Mouse (Mus musculus): Measurements from ENCODE around the gene Tmem204. TPM values are rescaled to one million over a fixed set of nuclear protein-coding genes. Genes with fewer than 3 reads are reported as not detected.

The Tmem204 gene
- polyA plus RNA-seq, 1 experiment from 2014 or later = 18.4 TPM

GRCm38 (mm10) chr17:25096221-25096620, 12.8 kb upstream of the Tmem204 start:
- Histone ChIP-seq H3K4me2 (replicated peaks; ENCODE audit: low read depth, low read length) (no peak overlapping the region), H3K27me3 (ENCODE audit: control insufficient read depth, insufficient read depth, low read length) (no peaks in the 10 kb centered on the region), H3K36me3 (ENCODE audit: control insufficient read depth, insufficient read depth, low read length) (peaks cover 40% of the 10 kb centered on the region), H3K9ac (ENCODE audit: low read depth, low read length) (no peak overlapping the region), H3K27ac (ENCODE audit: low read depth, low read length) (no peak overlapping the region), H3K4me1 (ENCODE audit: control insufficient read depth, insufficient read depth, low read length) (no peaks in the 10 kb centered on the region), H3K4me3 (ENCODE audit: low read length) (no peak overlapping the region), H3K9me3 (ENCODE audit: control insufficient read depth, low read length) (no peaks in the 10 kb centered on the region)
- ATAC-seq (ENCODE audit: low FRiP score, low TSS enrichment) = no peak
- WGBS = 95% methylated on average over 2 of the region's 2 CpGs

- no peak overlapping the region for H3K27ac ChIP-seq (ENCODE audit: low read depth, low read length)
- no peak overlapping the region for H3K9ac ChIP-seq (ENCODE audit: low read depth, low read length)
- H3K4me3 ChIP-seq (ENCODE audit: low read length) = no peak overlapping the region
- ATAC-seq (ENCODE audit: low FRiP score, low TSS enrichment) = no peak
- H3K36me3 ChIP-seq (ENCODE audit: control insufficient read depth, insufficient read depth, low read length) = peaks cover 10% of the 10 kb centered on the region; the same call in 1 of the 2 replicates
- no peaks in the 10 kb centered on the region for H3K4me1 ChIP-seq (ENCODE audit: control insufficient read depth, insufficient read depth, low read length)
- no peak overlapping the region for H3K4me2 ChIP-seq (replicated peaks; ENCODE audit: low read depth, low read length)
- no peaks in the 10 kb centered on the region for H3K27me3 ChIP-seq (ENCODE audit: control insufficient read depth, insufficient read depth, low read length)
- 95% methylated on average over 10 of the region's 10 CpGs for WGBS
- no peaks in the 10 kb centered on the region for H3K9me3 ChIP-seq (ENCODE audit: control insufficient read depth, low read length)
These were observed 7.1 kb upstream of the Tmem204 start for GRCm38 (mm10) chr17:25090450-25090849.

GRCm38 (mm10) chr17:25089158-25089557, 5.8 kb upstream of the Tmem204 start:
- 94% methylated on average over 10 of the region's 10 CpGs for WGBS
- no peak for ATAC-seq (ENCODE audit: low FRiP score, low TSS enrichment)
- no peaks in the 10 kb centered on the region for H3K27me3 ChIP-seq (ENCODE audit: control insufficient read depth, insufficient read depth, low read length)
- no peaks in the 10 kb centered on the region for H3K9me3 ChIP-seq (ENCODE audit: control insufficient read depth, low read length)
- 0 out of 2 replicates have a peak, but pooled peaks cover 4% of the 10 kb centered on the region for H3K4me1 ChIP-seq (ENCODE audit: control insufficient read depth, insufficient read depth, low read length)
- peaks cover 10% of the 10 kb centered on the region; the same call in 1 of the 2 replicates for H3K36me3 ChIP-seq (ENCODE audit: control insufficient read depth, insufficient read depth, low read length)
- H3K9ac ChIP-seq (ENCODE audit: low read depth, low read length) = no peak overlapping the region
- H3K4me2 ChIP-seq (replicated peaks; ENCODE audit: low read depth, low read length) = no peak overlapping the region
- no peak overlapping the region for H3K4me3 ChIP-seq (ENCODE audit: low read length)
- no peak overlapping the region for H3K27ac ChIP-seq (ENCODE audit: low read depth, low read length)

GRCm38 (mm10) chr17:25086724-25087123, 3.3 kb upstream of the Tmem204 start:
- 90% methylated on average over 7 of the region's 7 CpGs for WGBS
- Histone ChIP-seq H3K4me1 (ENCODE audit: control insufficient read depth, insufficient read depth, low read length) (peaks cover 18% of the 10 kb centered on the region; the same call in 1 of the 2 replicates), H3K36me3 (ENCODE audit: control insufficient read depth, insufficient read depth, low read length) (peaks cover 8% of the 10 kb centered on the region; the same call in 1 of the 2 replicates), H3K4me2 (replicated peaks; ENCODE audit: low read depth, low read length) (no peak overlapping the region), H3K27me3 (ENCODE audit: control insufficient read depth, insufficient read depth, low read length) (no peaks in the 10 kb centered on the region), H3K27ac (ENCODE audit: low read depth, low read length) (no peak overlapping the region), H3K4me3 (ENCODE audit: low read length) (no peak overlapping the region), H3K9me3 (ENCODE audit: control insufficient read depth, low read length) (no peaks in the 10 kb centered on the region), H3K9ac (ENCODE audit: low read depth, low read length) (no peak overlapping the region)
- ATAC-seq (ENCODE audit: low FRiP score, low TSS enrichment) = no peak

- no peak overlapping the region for H3K9ac ChIP-seq (ENCODE audit: low read depth, low read length)
- no peak overlapping the region for H3K4me3 ChIP-seq (ENCODE audit: low read length)
- H3K4me2 ChIP-seq (replicated peaks; ENCODE audit: low read depth, low read length) = no peak overlapping the region
- no peak overlapping the region; the same call in 1 of the 2 replicates for H3K27ac ChIP-seq (ENCODE audit: low read depth, low read length)
- no peak for ATAC-seq (ENCODE audit: low FRiP score, low TSS enrichment)
- 0 out of 2 replicates have a peak, but pooled peaks cover 5% of the 10 kb centered on the region for H3K36me3 ChIP-seq (ENCODE audit: control insufficient read depth, insufficient read depth, low read length)
- no peaks in the 10 kb centered on the region for H3K27me3 ChIP-seq (ENCODE audit: control insufficient read depth, insufficient read depth, low read length)
- no peaks in the 10 kb centered on the region for H3K9me3 ChIP-seq (ENCODE audit: control insufficient read depth, low read length)
- 63% methylated on average over 13 of the region's 13 CpGs for WGBS
- peaks cover 27% of the 10 kb centered on the region for H3K4me1 ChIP-seq (ENCODE audit: control insufficient read depth, insufficient read depth, low read length)
These were observed 1.5 kb upstream of the Tmem204 start for GRCm38 (mm10) chr17:25084835-25085385.

- no peak overlapping the region for H3K4me3 ChIP-seq (ENCODE audit: low read length)
- no peaks in the 10 kb centered on the region for H3K27me3 ChIP-seq (ENCODE audit: control insufficient read depth, insufficient read depth, low read length)
- H3K4me1 ChIP-seq (ENCODE audit: control insufficient read depth, insufficient read depth, low read length) = peaks cover 27% of the 10 kb centered on the region
- H3K9me3 ChIP-seq (ENCODE audit: control insufficient read depth, low read length) = no peaks in the 10 kb centered on the region
- peak overlapping the region; percentile 12; the same call in 1 of the 2 replicates for H3K9ac ChIP-seq (ENCODE audit: low read depth, low read length)
- no peaks in the 10 kb centered on the region for H3K36me3 ChIP-seq (ENCODE audit: control insufficient read depth, insufficient read depth, low read length)
- no peak overlapping the region for H3K4me2 ChIP-seq (replicated peaks; ENCODE audit: low read depth, low read length)
- H3K27ac ChIP-seq (ENCODE audit: low read depth, low read length) = peak overlapping the region; percentile 93
- 33% methylated on average over 3 of the region's 3 CpGs for WGBS
- peak; percentile 3; the same call in 1 of the 2 replicates for ATAC-seq (ENCODE audit: low FRiP score, low TSS enrichment)
These were observed 504 bp downstream of the Tmem204 start for GRCm38 (mm10) chr17:25082887-25083286.

- H3K4me1 ChIP-seq (ENCODE audit: control insufficient read depth, insufficient read depth, low read length) = peaks cover 27% of the 10 kb centered on the region
- WGBS = 52% methylated on average over 14 of the region's 14 CpGs
- H3K9ac ChIP-seq (ENCODE audit: low read depth, low read length) = 0 out of 2 replicates have a peak overlapping the region, but pooled peaks have one; percentile 12
These were observed 1.1 kb downstream of the Tmem204 start for GRCm38 (mm10) chr17:25082081-25082847.

GRCm38 (mm10) chr17:25080960-25081381, 2.4 kb downstream of the Tmem204 start:
- Histone ChIP-seq H3K9ac (ENCODE audit: low read depth, low read length) (peak overlapping the region; percentile 47; the same call in 1 of the 2 replicates), H3K27ac (ENCODE audit: low read depth, low read length) (peak overlapping the region; percentile 93), H3K27me3 (ENCODE audit: control insufficient read depth, insufficient read depth, low read length) (no peaks in the 10 kb centered on the region), H3K4me3 (ENCODE audit: low read length) (peak overlapping the region; percentile 29), H3K4me2 (replicated peaks; ENCODE audit: low read depth, low read length) (peak overlapping the region; percentile 15; the same call in 1 of the 2 replicates), H3K9me3 (ENCODE audit: control insufficient read depth, low read length) (no peaks in the 10 kb centered on the region), H3K4me1 (ENCODE audit: control insufficient read depth, insufficient read depth, low read length) (peaks cover 27% of the 10 kb centered on the region), H3K36me3 (ENCODE audit: control insufficient read depth, insufficient read depth, low read length) (no peaks in the 10 kb centered on the region; the same call in 1 of the 2 replicates)
- 68% methylated on average over 11 of the region's 11 CpGs for WGBS
- ATAC-seq (ENCODE audit: low FRiP score, low TSS enrichment) = no peak

More at GRCm38 (mm10) chr17:25082081-25082847, 1.1 kb downstream of the Tmem204 start:
- Histone ChIP-seq H3K27ac (ENCODE audit: low read depth, low read length) (peak overlapping the region; percentile 93), H3K27me3 (ENCODE audit: control insufficient read depth, insufficient read depth, low read length) (no peaks in the 10 kb centered on the region), H3K4me2 (replicated peaks; ENCODE audit: low read depth, low read length) (no peak overlapping the region), H3K36me3 (ENCODE audit: control insufficient read depth, insufficient read depth, low read length) (no peaks in the 10 kb centered on the region), H3K9me3 (ENCODE audit: control insufficient read depth, low read length) (no peaks in the 10 kb centered on the region), H3K4me3 (ENCODE audit: low read length) (no peak overlapping the region)
- ATAC-seq (ENCODE audit: low FRiP score, low TSS enrichment) = 0 out of 2 replicates have a peak, but pooled peaks have one; percentile 34

GRCm38 (mm10) chr17:25080210-25080609, 3.2 kb downstream of the Tmem204 start:
- Histone ChIP-seq H3K9ac (ENCODE audit: low read depth, low read length) (peak overlapping the region; percentile 47), H3K4me3 (ENCODE audit: low read length) (peak overlapping the region; percentile 29), H3K27me3 (ENCODE audit: control insufficient read depth, insufficient read depth, low read length) (no peaks in the 10 kb centered on the region), H3K36me3 (ENCODE audit: control insufficient read depth, insufficient read depth, low read length) (no peaks in the 10 kb centered on the region; the same call in 1 of the 2 replicates), H3K27ac (ENCODE audit: low read depth, low read length) (peak overlapping the region; percentile 93), H3K4me2 (replicated peaks; ENCODE audit: low read depth, low read length) (peak overlapping the region; percentile 15), H3K4me1 (ENCODE audit: control insufficient read depth, insufficient read depth, low read length) (peaks cover 27% of the 10 kb centered on the region), H3K9me3 (ENCODE audit: control insufficient read depth, low read length) (no peaks in the 10 kb centered on the region)
- WGBS = 87% methylated on average over 13 of the region's 13 CpGs
- no peak for ATAC-seq (ENCODE audit: low FRiP score, low TSS enrichment)
